Mouse (Mus musculus) layer of hippocampus, postnatal 36 days (tissue): ENCODE data around the gene Reln. TPM values are rescaled to one million over a fixed set of nuclear protein-coding genes. Genes with fewer than 3 reads are reported as not detected.
A peak's percentile ranks its signal among the peaks of the same experiment; 100 is the strongest.

ENCODE experiments used
- DNase-seq, 2 experiments: peaks; one replicate each; pipeline ENCODE4 v3.0.0; 2022
- total RNA-seq, 2 experiments: library from RNA; stranded (reverse); gene quantifications; 2 replicates each; pipeline ENCODE4 v1.2.3; 2021

Gene Reln
- total RNA-seq, 2 experiments from 2014 or later = 41.4 to 54.1 TPM

DNA sequence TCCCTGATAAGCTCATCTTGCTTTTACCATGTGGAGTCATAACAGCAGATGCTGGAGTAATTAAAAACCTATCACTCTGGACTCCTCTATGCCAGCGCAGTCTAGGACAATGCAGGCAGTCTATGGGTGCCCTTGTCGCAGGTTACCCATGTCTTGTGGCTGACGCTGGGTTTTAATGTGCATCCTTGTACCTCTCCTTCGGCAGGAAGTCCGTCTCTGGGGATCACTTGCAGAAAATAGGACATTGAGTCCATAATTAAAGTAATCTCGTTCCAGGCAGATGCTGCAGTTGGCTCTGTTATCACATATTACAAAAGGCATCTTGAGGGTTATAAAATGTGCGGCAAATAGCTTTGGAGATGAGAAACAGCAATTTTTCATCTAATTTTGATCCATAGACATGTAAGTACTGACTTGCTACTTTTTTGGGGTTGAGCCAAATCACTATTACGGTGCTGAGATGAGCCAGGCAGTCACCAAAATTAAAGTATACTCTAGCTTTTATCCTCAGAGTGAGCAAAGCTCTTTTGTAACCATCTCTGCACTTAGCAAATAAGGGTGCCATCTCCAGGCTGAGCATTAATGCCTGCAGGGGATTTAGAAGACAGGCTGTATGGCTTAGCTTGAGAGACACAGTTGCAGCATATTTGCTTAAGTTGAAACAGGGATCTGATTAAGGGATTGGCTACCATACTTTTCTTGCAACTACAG is 136.0 kb downstream of the Reln start:
- peak; percentile 1 to 4 for DNase-seq

DNA sequence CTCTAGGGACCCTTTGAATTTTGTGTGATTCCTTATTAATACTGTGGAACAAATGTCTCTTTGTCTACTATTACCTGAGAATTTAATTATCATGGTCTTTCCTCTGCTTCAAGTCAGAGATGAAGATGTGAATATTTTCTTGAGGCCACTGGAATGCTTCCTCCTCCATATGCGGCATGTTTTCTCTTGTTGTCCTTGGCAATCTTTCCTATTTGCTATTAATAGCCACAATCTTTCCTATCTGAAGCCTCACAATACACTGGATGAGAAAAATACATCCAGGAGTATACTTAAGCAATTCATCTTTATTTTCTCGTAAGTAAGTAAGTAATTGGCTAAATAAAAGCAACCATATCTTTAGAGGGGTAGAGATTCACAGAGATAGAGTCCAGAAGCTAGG is 146.6 kb downstream of the Reln start:
- no peak for DNase-seq

DNA sequence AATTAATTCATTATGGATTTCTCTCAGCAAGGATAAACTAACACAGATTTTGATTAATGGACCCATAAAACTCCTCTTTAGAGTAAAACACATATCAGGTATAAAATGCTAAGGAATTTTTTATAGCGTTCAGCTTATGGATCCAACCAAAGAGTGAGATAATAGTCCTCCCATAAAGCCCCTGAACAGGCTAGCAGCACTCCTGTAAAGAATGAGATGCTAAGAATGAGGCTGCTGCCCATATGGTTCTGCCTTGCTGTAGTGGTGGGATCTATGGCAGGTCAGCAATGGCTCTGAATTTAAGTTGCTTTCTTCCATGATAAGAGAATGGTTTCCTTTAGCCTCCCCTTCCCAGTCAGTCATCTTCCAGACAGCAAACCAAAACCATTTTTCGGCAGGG is 147.6 kb downstream of the Reln start:
- no peak for DNase-seq

DNA sequence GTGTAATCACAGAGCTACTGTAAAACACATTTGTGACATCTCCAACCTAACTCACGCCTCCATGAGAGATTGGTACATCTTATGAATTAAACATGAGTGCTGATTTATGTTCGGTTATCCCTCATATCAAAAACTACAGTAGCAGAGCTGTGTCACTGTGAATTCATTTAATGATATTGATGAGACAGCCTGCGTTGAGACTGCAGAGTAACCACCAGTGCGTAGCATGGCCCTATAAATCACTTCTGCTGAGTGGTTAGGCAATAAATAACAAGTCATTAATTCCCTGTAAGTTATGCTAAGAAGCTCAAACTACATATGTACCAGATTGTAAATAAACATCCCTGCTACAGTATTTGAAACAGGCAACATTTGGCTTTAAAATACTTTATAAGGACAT is 148.0 kb downstream of the Reln start:
- DNase-seq = no peak

DNA sequence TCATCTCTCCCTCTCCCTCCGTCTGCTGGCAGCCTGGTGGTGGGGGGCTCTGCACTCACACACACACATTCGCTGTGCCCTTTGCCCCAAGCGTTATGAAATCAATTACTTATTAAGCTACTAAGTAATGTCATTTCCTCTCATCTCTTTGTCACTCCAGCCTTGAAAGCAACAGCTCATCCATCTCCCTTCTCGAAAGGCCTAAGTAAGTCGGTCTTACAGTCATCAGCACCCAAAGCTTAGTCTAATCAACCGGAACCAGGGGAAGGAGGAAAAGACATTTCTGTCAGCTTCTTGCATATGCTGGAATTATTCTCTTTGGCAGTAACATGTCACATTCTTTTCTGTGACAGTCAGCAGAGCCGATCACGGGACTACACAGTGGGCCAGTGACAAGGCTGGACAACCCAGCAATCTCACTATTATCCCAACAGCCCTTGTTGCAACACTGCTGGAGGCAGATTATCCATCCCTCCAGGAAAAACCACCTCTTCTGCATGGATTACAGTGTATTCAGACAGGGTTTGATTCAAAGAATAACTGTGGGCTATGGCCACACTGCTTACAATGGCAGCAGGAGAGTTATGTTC is 149.1 kb downstream of the Reln start:
- no peak for DNase-seq

DNA sequence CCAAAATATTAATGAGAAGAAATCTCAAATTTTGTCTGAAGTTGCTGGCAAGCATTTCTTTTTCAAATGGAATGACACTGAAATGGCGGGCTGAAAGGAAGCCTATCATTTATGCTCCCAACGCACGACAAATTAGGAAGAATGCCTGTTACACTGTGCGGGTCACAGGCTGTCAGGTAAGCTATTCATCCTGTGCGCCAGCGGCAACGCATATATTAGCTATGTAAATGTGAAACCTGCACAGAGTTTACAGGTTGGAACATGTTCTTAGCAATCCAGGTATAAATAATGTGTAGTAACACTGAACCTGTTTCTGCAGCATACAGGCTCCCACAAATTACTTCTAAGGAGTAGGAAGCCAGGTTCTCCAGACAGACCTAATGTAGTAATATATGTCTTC is 152.7 kb downstream of the Reln start:
- no peak for DNase-seq

DNA sequence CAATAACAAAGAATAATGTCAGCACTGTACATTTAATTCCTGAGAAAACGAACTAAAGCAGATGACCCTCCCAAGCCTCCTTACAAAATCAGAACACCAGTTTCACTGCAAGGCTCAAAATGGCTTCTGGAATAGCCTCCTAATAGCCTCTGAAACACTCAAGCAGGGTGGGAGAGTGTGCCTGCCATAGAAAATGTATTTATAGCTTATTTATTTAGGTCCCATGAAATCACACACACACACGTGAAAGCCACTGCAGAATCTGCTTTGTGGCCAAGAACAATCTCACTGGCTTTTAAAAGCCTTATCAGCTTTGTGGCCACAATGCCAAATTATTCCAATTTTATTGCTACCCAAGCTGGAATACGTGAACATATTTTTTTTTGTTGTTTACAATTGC is 154.2 kb downstream of the Reln start:
- no peak for DNase-seq

DNA sequence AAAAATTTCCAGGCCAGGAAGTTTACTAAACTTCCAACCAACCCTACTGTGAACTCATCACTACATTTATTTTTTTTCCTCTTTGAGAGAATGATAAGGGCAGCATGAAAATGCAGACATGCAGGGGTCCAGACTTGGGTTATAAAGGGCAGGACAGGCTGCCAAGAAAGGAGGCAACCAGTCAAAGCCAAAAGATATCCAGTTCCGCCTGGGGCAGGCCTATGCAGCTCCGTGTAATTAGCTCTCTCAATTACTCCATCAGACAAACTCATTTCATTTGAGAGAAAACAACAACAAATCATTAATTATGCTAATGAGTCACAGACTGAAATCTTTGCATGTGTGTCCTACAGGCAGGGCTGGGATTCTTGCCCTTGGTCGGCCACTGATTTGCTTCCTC is 156.9 kb downstream of the Reln start:
- no peak for DNase-seq

DNA sequence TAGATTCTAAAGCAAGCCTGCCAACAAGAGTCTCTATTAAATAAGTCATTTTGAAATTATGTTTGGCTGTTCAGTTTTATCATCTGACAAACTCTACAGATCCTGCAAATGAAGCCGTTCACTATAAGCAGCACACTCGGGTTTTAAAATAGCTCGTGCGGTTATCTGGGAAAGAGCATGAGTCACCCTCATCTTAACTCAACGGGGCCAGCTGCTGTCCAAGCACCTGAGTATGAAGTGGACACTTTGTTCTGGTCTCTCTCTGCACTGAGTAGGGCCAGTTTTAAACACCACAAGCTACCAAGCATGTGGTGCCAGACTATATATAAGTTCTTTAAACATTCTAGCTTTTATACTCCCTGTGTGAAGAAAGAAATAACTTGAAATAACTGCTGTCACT is 168.0 kb downstream of the Reln start:
- DNase-seq = no peak

DNA sequence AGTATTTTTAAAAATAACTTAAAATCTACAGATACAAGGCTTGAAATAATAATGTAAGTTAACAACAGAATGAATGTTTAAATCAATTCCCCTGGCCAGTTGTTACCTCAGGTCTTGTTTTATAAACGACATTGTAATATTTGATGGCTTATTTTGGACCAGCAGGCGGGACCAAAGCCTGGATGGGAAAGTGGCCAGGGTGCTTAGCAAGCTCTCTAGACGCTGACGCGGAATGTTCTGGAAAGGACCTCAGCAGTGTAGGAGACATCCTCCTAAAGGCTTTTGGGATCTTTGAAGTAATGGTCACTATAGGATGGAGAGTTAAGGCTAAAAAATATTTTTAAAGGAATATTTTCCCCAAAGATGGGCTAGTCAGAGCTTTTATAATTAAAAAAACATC is 173.2 kb downstream of the Reln start:
- DNase-seq = no peak

DNA sequence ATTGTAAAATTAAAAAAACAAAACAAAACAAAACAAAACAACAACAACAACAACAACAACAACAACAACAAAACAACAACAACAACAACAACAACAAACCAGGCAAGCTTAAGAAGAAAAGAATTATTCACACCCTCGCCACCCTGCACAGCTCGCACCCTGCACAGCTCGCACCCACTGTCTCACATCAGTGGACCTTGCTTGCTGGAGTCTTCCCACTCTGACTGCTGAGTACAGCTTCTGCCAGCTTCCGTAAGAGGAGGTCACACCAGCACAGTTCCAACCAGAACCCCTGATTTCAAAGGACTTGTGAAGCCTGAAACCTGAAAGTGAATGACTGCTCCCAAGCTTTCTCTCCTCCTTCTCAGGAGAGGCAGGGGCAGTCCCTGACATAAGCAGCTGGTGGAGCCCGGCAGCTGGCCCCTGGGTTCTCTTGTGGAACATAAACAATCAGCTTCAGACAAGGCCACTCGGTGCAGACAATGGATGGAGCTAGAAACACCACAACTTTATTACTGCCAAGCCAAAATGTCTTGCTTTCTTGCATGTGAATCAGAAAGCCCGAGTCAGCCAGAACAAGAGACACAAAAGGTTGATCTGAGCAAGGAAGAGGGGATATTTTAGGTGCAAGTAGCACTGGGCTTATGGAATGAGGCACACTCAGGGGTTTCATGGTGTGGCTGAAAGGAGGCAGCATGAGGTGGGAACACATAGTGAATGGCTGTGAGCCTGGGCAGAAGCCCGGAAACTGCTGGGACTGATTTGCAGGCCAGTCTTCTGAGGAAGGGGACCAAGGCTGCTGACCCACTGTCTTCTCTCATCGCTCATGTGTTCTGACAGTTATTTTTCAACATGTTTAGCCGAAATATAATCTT is 180.2 kb downstream of the Reln start:
- no peak for DNase-seq

DNA sequence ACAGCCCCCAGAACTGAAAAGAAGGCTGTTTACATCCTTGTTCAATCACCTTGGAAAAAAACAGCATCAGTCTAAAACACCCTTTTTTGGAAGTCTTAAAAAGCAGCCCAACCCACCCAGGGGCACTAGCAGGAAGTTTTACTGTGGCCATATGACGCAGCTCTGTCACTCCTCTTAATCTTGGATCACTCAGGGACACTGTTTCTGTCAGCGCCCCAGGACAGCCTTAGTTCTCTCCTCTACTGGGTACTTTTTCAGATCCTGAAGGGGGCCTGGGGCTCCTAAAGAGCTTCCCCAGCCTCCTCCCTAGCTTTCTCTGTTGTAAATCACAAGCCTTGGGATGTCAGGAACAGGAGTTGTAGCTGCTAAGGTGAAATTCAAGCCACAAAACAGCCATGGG is 183.6 kb downstream of the Reln start:
- no peak for DNase-seq

DNA sequence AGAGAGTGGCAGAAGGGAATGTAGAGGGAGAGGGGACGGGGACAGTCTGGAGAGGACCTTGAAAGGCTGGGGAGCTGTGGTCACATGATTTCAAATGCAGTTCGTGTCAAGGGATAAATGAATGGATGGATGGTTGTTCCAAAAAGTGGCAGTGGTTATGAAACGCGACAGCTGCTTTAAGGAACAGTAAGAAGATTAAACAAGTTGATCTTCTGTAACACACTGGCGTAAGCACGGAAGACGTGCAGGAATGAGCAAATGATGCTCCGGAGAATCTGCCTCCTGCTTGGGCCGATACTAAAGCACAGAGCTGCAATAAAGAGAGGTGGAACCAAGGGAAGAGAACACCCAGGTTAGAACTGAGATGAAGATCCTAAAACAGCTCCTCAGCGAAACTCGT is 185.7 kb downstream of the Reln start:
- no peak for DNase-seq

DNA sequence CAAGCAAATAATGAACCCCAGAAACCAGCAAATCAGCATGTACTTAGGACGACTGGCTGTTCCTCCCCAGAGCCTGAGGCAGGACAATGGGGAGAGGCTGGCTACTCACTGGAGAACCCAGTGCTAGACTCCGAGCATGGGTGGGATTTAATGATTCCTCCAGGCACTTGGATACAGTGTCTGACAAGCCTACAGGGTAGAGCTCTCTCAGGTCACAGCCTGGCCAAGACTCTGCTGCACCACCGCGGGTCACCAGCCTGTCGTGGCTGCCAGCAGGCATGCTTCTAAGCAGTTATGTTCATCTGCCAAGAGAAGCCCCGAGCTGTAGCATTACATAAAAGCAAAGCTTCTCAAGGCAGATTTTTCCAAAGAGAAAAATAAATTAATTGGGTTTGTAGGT is 190.9 kb downstream of the Reln start:
- DNase-seq = no peak

DNA sequence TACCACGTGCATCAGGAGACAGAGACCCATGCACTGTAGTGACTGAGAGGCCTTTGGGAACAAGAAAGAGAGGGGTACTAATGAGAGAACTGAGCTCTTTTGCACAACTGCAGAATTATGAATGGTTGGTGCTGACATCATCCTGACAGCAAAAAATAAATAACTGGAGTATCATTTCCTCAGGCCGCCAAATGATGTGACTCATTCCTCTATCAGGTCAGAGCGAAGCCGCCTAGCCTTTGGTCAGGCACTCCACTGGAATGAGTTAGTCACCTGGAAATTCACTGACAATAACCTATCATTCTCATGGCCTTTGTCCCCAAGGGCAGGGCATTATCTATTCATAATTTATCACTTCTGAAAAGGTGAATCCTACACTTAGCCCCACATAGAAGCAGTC is 202.7 kb downstream of the Reln start:
- DNase-seq = no peak

DNA sequence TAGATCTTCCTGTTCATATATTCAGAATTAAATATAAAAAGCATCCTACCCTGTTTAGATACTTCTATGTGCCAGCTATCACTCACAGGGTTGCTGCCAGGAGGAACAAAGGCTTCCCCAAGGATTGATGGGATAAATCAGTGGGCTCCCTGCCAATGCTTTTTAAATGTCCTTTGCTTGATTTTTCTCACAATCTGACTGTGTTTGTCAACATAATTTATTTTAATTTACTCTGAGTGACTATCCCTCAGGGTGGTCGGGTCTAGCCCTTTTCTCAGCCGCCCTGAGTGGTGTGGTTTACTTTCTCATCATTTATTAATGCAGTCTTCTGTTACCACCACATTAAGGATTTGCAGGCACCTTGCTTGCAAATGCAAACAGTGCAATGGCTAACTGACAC is 205.5 kb downstream of the Reln start:
- no peak for DNase-seq

DNA sequence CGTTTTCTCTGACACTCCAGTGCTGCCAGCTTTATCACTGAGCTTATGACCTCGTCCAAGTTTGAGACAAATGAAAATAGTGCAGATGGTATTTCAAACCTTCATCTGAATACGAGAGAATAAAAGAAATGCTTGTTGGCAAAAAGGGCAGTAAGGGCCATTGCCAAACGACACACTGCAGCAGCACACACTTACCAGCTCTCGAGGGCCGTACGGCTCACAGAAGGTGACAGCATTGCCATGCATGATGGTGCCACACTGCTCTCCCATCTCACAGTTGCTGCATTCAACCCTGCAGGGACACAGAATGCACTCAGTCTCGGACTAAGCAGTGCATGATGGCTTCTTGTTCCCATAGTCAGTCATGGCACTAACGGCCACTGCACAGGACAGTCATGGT is 210.1 kb downstream of the Reln start:
- no peak for DNase-seq

DNA sequence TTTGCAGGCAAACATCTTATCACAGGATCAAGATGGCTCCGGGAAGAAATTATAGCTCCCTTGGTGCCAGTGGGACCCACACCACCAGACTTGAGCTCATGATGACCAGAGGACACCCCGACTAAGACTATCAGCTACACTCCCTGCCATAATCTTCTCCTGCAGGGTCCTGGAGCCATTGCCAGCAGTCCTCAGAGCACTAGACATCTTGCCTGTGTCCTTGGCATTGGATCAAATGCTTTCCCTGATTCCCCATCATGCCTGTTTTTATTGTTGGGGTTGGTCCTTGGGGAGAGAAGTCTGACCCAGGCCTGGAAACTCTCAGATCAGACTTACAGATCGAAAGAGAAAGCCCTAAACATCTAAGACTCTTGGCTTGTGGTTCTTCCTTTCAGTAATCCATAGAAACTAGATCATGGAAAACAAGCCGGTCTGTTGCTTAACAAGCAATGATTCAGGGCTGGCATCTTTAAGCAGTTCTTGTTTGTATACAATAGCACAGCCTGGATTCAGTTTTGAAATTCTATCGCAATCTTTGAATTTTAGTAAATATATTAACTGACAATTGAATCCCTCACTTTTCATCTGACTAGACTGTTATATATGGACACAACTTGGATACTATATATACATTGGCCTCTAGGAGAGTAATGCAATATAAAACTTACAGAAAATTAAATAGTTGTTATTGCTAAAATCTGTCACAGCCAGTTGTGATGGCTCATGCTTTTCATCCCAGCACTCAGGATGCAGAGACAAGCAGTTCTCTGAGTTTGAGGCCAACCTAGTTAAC is 212.6 kb downstream of the Reln start:
- no peak for DNase-seq

DNA sequence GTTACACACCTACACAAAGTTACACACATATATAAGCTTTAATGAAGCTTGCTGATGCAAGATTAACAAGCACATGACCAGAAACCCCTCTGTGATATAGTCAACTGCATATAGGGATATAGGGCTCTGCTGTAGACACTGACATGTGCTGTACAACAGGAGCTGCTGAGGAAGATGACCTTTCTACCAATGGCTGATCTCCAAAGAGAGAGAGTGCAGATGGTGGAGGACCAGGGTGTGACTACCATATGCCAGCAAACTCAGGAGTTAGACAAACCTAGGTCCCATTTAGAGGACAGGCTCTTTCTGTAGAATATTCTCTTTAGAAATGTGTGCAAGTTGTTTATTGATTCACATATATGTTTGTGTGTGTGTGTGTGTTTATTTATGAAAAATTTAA is 216.9 kb downstream of the Reln start:
- no peak for DNase-seq

DNA sequence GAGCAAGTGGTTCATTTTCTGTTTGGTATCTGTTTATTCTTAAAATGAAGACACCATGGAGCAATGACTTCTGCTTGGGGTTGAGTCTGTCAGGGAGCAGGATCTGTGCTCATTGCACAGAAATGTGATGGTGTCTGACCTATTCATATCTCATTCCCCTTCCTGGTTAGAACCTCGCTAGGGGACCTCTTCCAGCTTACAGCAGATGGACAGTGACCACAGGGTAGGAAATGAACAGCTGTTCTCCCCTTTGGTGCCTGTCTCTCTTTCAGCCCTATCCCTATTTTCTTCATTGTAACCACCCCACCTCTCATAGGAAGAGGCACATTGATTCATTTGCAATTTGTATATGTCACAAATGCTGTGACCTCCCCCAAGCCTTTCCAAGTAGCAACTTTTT is 225.2 kb downstream of the Reln start:
- no peak for DNase-seq

DNA sequence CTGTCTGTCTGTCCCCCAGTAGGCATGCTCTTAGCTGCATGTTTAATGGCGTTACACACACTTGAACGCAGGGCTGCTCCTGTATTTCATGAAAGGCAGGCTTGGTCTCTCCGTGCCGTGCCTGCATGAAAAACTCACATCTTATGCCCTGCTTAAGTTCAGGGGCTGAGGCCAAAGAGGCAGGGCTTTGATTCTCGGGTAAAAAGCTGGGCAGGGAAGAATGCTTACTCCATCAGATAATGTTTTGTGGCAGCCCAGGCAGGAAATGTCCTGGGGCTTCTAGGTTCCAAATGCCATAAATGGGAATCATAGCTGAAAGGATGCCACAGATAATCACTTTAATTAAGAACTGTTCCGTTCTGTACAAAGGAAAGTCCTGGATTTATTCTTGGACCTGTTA is 226.0 kb downstream of the Reln start:
- DNase-seq = no peak

DNA sequence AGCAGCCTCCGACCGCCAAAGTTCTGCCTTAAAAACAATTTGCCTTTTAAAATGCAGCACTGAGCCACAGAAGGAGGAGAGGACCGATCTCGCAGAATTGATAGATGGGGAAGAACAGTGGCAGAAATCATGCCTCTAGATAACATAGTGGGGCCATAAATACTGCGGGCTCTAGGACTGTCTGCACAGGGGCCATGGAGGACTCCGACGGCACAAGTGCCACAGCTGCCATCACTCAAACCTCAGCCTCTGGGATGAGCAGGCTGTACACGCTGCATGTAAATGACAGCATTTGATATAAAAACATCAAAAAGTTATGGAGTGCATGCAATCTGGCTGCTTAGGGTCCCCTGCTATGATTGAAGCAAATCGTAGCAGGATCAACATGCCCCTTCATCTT is 227.6 kb downstream of the Reln start:
- no peak for DNase-seq
